Mouse (Mus musculus) lung, adult 18-20 months (tissue): ENCODE data around the gene Zfp91.
"Not testable (repeated sequence)": the region's sequence is repeated elsewhere in the genome, so short reads cannot be mapped to it uniquely, and the experiment has no call there.

Experiments
- DNase-seq, 2 experiments: peaks; one replicate each; pipeline ENCODE4 v3.0.0; 2022; ENCODE audit warnings: mixed read lengths in 2 of 2

Gene Zfp91

DNA sequence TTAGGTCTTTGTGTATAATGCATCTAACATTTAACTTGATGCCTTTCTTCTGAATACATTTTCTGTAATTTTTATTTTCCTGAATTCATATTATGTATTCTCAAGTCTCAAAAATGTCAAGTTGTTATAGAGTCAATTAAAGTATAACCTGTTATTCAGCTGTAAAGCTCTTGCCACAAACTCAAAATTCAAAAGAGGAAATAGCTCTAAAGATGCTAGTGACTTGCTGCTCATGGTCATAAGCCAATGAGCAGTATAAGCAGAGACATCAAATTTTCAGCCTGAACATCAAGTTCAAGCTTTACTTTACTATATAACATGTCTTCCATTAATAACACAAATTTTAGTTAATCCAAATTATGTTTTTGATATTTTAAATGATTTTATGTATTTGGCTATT lies 3.6 kb downstream of the Zfp91 start:
- no peak for DNase-seq

DNA sequence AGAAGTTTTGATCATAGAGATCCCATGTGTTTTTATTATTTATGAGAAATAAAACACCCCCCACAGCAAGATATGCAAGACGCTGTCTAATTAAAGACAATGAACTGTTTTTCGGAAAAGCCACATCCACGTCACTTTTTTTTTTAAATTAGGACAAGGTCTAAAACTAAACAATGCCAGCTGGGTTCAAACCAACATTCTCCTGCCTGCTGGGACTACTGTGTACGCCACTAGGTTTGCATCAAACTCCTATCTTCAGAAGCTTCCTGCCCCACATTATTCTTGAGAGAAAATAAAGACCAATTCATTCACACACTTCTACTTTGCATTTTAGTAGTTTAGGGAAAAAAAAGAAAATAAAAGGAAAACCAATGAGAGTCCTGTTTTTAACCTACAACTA lies 8.2 kb downstream of the Zfp91 start:
- DNase-seq = no peak

GRCm38 (mm10) chr19:12786803-12787395 lies 9.0 kb downstream of the Zfp91 start:
- DNase-seq = no peak

DNA sequence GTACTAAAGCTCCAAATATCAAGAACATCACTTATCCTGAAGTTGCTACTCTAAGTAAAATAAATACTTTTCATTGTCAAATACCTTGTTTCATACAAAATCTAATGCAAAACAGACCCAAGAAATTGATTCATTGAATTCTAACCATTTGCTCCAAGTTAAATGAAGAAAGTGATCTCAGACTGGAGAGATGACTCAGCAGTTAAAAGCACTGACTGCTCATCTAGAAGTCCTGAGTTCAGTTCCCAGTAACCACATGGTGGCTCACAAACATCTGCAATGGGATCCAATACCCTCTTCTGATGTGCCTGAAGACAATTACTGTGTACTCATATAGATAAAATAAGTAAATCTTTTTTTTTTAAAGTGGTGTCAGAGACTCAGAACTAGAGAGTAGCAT lies 15.5 kb downstream of the Zfp91 start:
- DNase-seq = no peak

- peak in 1 of 2 experiments; percentile 51 for DNase-seq
Measured at GRCm38 (mm10) chr19:12770888-12771287, 25.0 kb downstream of the Zfp91 start.

DNA sequence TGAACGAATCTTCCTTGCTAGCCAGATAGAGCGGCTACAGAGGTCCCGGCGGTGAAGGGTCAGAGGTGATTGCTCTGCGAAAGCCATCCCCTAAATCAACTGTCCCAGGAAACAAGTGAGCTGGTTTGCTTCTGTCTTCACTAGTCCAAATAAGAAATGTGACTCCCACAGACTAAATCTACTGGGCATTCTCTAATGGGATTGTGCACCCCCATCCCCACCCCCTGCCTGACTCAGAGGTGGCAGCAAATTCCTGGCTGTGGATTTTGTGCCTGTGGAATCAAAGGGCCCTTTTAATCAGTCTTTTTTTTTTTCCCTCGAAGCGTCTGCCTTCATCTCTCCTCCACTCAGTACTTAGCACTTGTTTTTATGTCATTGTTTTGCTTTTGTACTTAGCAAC lies 30.6 kb downstream of the Zfp91 start, which contains the start of gene Cntf:
TSS of gene Cntf (minus strand) at position 325 of the 400 bp plus-strand sequence.
- no peak for DNase-seq

DNA sequence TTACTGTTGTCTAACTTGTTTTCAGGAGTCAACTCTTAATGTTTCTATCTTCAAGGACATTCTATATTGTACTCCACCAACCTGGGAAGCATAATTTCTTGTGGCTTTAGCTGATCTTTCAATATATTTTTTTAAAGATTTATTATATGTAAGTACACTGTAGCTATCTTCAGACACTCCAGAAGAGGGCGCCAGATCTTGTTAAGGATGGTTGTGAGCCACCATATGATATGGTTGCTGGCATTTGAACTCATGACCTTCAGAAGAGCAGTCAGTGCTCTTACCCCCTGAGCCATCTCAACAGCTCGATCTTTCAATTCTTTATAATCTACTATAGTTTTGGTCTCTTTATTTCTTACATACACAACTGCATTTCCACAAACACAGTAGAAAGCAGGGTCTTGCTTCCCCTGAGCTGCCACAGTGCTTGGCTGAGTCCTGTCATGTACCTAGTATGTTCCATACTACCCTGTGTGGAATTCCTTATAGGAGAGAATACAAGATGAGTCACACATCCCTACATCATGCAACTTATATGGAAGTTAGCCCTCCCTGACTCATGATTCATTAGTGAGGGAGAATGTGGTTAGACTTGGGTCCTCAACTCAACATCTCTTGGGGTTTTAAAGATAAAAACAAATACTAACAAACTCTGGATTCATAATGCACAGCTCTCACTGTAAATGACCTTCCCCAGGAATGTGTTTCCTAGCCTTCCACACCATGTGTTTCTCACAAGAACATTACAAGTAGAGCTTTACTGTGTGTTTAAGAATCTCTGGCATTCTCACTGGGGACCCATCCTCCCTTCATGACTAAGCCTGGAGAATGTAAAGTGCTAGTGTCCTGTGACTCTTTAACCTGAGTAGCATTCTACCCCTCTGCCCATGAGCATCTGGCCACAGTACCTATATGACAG lies 33.5 kb downstream of the Zfp91 start:
- DNase-seq = peak in 1 of 2 experiments; percentile 9

DNA sequence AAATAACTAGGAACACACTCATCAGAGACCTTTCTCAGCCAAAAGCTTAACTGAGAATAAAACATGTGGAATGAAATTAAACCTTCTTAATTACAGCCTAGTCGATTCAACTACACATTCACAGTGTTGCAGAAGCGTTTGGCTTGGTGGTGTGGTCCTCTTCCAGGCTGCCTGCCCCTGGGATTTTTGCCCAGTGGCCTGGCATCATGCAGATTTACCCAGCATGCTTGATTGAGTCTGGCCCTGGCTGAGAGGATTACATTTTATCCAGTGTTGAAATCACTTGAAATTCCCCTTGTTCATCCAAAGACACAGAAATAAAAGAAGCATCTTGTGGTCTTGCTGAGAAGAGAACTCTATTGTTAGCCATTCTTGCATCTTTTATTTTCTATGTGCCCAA lies 36.3 kb downstream of the Zfp91 start:
- peak in 1 of 2 experiments; percentile 10 for DNase-seq

DNA sequence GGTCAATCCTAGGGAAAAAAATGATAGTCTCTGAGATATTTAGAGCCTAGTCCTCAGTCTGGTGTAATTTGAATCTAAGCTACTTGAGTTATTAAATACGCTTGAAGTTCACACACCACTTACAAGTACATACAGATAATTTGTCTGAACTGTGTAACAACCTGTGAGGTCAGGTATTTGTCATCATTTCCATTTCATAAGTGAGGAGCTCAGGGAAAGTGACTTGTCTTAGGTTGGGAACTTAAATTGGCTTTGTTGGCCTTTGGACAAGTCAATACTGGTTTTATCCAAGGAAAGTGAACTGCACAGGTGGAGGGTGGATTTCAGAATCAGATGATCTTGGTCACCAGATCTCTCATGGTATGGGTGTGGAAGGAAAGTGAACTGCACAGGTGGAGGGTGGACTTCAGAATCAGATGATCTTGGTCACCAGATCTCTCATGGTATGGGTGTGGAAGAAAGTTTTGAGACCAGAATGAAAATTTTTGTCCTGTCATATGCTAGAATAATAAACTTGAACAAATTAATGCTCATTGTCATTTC lies 36.9 kb downstream of the Zfp91 start:
- no peak for DNase-seq

DNA sequence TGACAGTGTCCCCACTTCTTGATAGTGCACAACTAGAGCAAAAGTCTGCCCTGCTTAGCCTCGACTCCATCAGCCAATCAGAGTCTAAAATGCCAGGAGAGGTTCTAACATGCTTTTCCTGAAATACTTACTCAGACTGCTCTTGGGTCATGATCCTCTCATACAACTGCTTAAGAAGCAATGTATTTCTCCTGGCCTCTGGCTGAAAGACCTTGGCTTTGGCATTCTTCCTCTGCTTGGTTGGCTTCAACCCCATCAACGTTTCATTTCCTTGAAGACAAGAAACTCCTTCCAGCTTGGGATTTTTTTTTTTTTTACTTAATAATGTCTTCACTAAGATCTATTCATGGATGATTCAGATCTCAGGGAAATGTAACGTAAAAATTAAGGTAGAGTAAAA lies 39.6 kb downstream of the Zfp91 start:
- DNase-seq = no peak

DNA sequence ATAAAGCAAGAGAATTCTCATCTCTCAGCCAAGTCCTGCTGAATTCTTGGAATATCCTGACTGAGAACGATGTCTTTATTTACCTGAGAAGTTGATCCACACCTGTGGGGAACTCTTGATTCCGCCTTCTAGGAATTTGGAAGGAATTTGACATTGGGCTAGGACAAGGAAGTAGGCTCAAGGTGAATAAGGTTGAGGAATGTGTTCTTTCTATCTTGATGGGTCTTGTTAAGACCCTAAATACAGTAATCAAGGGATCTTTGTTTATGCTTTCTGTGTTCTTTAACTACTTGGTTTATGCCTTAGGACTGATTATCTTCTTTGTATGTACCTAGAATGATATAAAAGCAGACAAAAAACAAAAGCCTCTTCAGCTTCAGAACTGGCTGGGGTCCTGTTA lies 64.0 kb downstream of the Zfp91 start:
- no peak for DNase-seq

DNA sequence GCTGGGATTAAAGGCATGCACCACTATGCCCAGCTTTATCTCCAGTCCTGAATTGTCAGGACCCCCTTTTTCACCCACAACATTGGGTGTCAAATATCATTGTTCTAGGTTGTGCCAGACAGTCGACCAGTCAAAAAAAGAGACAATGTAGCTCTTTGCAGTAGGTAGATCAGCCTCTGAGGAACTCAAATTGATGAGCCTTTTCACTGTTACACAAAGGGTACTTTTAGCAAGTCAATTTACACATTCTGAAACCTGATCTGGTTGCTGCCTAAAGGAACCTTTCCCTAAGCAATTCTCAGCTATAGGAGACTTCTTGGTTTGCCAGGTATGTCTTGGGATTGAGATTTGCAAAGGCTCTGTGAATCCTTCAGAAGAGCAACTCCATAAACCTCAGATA lies 64.9 kb downstream of the Zfp91 start:
- DNase-seq = no peak

- no peak for DNase-seq
Measured at GRCm38 (mm10) chr19:12725851-12726250, 70.1 kb downstream of the Zfp91 start.

GRCm38 (mm10) chr19:12722308-12722707 lies 73.6 kb downstream of the Zfp91 start:
- DNase-seq = peak; percentile 26 to 39

GRCm38 (mm10) chr19:12721596-12721995 lies 74.3 kb downstream of the Zfp91 start:
- DNase-seq = not testable (repeated sequence)

DNA sequence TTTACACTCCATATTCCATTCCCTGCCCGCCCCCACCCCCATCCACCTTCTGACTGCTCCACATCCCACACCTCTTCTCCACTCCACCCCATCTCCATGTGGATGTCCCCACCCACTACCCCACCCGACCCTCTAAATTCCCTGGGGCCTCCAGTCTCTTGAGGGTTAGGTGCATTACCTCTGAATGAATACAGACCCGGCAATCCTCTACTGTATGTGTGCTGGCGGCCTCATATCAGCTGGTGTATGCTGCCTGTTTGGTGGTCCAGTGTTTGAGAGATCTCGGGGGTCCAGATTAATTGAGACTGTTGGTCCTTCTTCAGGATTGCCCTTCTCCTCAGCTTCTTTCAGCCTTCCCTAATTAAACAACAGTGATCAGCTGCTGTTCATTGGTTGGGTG lies 75.0 kb downstream of the Zfp91 start:
- not testable (repeated sequence) for DNase-seq

- no peak for DNase-seq
Measured at GRCm38 (mm10) chr19:12720463-12720862, 75.5 kb downstream of the Zfp91 start.

- no peak for DNase-seq
Measured at GRCm38 (mm10) chr19:12719189-12719588, 76.7 kb downstream of the Zfp91 start.
